Mouse (Mus musculus): ENCODE measurements around the gene Gpd2.

GRCm38 (mm10) chr2:57283791-57284190 is 46.4 kb downstream of the Gpd2 start:
- TF ChIP-seq ZC3H11A (IDR thresholded peaks at IDR 0.05; ENCODE audit: borderline replicate concordance, low read depth, low read length) (no peak), CHD2 (IDR thresholded peaks at IDR 0.05; ENCODE audit: low read depth, low read length) (no peak), MAFK (IDR thresholded peaks at IDR 0.05; ENCODE audit: insufficient read depth, low read depth, low read length) (no peak), HCFC1 (IDR thresholded peaks at IDR 0.05; ENCODE audit: borderline replicate concordance, insufficient read depth, low read length) (no peak)

All from ES-E14 (cell line).